Mouse (Mus musculus): ENCODE results near the gene Atp6v0c.

Atp6v0c gene

DNA sequence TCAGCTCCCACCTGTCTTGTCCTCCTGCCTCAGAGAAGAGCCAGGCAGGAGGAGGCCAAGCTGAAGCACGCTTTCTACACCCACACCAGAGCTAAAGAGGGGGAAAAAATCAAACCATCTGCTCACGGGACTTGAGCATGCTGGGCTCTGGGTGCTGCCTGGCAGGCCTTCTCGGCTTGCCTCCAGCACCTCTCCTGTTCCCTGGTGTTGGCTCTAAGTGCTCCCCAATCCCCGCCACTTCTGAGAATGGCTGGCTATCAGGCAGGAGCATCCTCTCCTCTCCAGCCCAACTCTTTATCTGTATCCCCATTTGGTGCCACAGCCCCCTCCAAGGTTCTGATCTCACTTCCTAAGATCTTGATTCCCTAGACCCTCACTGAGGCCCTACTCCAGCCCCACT is 29.8 kb upstream of the Atp6v0c start:
- DNase-seq (ENCODE audit: low read depth): no peak

DNA sequence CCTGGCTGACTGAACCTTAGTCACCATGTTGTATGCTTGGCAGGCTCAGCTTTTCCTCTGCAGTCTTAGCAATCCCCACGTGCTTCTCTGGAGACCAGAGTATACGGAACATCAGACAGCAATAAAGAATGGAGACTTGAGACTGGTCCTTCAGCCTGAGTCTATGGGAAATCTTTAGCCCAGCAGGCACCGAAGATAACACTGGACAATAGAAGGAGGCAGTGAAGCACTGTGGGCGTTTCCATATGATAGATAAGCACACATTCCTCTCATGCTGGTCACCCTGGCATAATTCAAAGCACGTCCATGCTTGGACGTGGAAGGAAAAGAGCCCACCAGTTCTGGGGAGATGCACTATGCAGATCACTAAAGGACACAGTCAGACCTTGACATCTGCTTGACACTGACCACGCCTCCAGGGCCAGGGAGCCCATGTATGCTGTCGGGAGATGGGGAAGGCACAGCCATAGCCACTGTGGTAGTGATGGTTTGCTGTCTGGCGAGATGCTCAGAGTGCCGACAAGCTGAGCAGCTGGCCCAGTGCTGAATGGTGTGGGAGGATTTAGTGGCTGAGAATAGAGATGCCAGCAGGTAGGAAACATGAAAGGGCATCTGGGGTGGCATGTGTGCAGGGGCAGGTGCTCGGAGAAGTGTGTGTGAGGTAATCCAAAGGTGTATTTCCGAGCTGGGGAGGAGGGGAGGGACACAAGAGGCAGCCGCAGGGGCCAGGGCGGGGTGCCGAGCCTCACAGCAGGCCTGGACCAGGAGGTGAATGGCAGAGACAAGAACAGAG is 27.7 kb upstream of the Atp6v0c start:
- no peak for DNase-seq (ENCODE audit: low read depth)

DNA sequence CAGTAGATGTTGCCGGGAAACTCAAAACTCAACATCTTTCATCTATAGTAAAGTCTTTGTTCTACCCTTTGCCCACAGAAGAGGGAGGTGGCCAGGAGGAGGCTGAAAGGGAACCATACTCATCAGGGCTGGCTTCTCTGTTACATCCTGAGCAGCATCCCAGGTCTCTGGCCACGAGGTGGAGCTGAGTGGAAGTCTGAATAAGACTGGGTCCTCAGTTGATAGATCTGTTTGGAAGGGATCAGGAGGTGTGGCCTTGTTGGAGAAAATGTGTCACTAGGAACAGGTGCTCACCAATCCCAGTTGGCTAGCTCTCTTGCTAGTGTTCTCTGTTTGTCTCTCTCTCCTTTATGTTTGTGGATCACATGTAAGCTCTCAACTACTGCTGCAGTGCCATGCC is 25.8 kb upstream of the Atp6v0c start:
- DNase-seq (ENCODE audit: low read depth): no peak

DNA sequence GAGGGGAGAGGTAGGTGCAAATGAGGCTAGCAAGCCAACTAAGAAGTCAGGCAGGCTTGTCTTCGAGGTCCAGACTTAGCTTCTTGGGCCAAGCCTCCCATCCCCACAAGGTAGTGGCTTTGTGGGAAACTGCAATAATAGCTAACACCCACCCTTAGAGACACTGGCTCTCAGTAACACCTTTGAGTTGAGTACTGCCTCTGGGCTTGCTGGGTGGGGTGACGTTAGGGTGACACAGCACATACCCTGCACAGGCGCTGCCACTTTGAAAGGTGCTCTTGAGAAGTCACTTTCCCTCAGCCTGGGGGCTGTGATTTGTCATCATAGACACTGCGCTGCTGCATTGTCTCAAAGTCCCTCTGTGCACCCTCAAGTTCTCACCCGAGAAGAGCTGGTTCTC is 24.3 kb upstream of the Atp6v0c start:
- no peak for DNase-seq (ENCODE audit: low read depth)

DNA sequence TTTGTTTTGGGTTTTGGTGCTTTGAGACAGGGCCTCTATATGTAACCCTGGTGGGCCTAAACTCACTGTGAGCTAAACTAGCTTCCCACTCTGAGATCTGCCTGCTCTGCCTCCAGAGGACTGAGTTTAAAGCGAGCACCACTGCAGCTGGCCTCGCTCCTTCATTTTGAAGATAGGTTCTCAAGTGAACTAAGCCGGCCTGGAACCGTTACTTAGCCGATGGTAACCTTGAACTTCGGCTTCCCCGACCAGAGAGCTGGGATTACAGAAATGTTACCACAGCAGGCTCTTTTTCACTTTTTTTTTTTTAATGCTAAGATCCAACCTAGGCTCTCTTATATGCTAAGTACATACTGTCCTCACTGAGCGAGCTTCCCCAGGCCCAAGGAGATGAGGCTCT is 23.8 kb upstream of the Atp6v0c start:
- DNase-seq (ENCODE audit: low read depth): no peak

DNA sequence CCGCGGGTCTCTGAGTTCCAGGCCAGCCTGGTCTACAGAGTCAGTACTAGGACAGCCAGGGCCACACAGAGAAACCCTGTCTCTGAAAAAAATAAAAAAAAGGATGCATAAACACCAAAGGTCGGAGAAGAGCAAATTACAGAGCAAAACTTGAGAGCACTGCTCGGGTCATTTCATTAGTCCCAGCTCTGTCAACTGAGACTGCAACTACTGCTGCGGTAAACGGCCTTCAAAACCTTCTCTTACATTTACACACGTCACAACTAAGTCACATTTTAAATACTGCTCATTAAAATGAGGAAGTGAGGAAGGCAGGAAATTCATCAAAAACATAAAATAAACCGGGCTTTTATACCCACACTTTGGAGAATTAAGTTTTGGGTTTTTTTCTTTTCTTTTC is 23.3 kb upstream of the Atp6v0c start:
- DNase-seq (ENCODE audit: low read depth): no peak

DNA sequence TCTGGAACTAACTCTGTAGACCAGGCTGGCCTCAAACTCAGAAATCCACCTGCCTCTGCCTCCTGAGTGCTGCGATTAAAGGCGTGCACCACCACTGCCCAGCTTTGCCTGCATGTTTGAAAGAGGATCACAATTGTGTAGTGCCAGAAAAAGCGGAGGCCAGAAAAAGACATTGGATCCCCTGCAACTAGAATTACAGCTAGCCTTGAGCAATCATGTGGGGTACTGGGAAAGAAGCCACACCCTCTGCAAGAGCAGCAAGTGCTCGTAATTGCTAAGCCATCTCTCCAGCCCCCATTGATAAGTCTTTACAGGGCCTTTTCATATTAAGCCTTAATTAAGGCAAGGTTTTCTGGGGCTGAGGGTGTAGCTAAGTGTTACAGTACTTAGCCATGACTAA is 22.0 kb upstream of the Atp6v0c start:
- no peak for DNase-seq (ENCODE audit: low read depth)

DNA sequence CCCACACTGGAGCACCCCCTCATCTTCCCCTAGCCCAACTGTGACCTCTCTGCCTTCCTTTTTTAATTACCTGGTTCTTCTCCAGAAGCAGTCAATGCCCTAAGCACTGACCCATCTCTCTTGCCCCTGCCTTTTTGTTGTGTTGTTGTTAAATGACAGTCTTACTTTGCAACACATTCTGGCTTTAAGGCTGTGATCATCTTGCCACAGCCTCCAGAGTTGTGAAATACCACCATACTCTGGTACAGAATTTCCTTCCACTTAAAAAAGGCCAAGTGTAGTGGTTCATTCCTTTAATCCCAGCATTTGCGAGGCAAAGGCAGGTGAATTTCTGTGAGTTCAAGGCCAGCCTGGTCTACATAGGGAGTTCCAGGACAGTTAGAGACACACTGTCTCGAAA is 21.4 kb upstream of the Atp6v0c start:
- DNase-seq (ENCODE audit: low read depth): no peak

DNA sequence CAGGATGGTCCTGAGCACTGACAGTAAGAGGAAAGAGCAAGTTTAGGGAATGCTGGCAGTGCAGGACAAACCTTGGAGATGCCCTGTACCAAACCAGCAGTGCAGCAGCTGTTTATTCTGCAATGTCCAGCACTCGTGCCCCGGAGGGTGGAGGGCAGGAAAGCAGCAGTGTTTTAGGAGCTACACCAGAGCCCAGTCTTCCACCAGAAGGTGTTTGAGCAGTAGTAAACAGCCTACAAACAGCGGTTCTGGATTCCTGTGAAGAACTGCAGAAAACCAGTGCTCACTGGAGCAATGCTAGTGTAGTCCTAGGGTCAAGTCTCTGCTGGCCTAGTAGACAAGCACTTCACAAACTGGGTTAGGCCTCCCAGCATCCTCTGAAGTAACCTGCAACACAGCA is 4.8 kb upstream of the Atp6v0c start:
- DNase-seq (ENCODE audit: low read depth): no peak

DNA sequence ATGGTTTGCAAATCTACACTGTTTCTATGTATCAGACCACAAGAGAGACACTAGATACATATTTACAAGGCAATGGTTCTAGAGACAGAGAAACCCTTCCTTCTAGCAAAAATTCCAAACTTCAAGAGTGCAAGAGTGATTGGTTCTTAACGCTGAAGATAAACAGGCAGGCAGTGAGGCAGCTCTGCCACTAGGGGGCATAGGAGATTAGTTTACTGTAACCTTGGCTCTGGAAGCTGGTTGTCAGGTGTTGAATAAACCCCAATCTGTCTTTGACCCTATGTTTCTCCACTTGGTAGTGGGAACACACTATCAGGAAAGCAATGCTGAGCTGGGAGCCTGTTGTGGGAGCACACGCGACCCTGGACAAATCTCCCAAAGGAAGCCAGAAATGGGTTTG is 3.9 kb upstream of the Atp6v0c start:
- peak; percentile 57 for DNase-seq (ENCODE audit: low read depth)

DNA sequence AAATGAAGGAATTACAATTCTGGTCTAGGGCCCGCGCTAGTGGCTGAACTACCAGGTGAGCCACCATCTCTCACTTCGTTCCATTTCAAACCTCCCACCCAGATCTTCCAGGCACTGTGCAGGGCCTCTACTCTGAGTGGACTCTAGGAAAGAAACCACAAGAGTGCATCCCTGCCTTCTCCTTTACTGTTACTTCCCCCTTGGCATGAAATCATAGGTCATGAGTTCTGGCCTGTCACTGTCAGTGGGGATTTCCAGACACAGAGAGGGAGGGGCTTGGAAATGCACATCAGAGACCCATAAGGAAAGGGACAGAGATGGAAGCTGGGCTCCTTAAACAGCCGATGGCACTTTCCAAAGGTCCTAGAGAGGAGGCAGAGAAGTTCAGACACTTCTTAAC is 2.2 kb upstream of the Atp6v0c start:
- DNase-seq (ENCODE audit: low read depth): no peak

DNA sequence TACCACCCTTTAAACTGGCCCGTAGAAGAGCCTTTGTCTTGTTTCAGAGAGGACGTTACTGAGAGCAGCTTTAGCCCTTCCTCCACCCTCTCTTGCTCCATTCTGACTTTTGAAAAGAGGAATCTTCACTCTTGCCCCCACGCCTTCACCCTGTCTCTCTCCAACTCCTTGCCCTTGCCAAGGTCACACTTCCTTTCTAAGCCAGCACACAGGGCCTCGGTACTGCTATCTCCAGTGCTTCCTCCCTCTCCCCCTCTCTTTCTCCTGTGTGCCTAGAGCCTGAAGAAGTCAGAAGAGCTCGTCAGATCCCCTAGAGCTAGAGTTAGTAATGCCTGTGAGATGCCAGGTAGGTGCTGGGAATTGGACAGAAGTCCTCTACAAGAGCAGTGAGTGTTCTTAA is 1.2 kb upstream of the Atp6v0c start:
- no peak for DNase-seq (ENCODE audit: low read depth)

DNA sequence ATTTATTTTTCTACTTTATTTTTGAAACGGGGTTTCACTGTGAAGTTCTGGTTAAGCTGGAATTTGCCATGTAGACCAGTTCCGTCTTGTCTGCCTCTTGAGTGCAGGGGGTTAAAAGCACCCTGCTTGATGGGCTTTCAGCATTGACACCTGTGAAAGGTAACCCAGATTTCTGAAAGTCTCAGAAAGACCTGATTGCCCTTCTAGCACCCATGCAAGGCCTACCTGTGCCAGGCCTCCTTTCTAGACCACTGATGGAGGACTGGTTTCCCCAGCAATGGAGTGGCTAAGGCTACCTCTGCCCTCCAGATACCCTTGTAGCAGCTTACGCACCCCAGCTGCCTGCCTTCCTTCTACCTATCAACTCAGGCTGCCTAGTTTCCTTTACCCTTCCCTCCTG is 623 bp upstream of the Atp6v0c start:
- no peak for DNase-seq (ENCODE audit: low read depth)

DNA sequence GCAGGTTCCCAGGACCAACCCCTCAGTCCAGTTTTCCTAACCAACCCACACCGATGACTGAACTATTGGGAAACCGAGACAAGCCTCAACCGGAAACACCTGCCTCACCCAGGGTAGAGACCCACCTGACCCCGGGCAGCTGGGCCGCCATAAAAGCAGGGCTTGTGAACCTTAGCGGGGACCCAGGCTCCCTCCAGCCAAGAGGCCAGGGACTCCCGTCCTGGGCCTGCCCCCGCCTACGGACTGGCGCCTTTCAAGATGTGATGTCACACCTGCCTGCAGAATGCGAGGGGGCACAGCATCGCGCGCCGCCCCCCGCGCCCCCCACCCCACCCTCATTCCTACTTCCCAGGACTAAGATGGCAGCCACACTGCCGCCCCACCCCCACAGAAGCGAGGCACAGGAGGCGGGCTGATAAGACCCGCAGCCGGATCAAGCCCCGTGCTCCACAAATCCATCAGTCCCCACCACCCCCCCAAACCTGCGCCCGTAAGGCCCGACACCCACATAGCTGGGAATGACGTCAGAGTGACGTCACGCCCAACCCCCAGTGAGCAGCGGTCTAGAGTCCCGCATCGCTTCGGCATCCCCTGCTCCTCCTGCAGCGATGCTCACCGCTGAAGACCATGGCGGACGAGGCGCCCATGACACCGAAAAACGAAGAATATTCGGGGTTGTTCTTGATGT is 768 bp downstream of the Atp6v0c start:
- DNase-seq (ENCODE audit: low read depth): peak; percentile 42

DNA sequence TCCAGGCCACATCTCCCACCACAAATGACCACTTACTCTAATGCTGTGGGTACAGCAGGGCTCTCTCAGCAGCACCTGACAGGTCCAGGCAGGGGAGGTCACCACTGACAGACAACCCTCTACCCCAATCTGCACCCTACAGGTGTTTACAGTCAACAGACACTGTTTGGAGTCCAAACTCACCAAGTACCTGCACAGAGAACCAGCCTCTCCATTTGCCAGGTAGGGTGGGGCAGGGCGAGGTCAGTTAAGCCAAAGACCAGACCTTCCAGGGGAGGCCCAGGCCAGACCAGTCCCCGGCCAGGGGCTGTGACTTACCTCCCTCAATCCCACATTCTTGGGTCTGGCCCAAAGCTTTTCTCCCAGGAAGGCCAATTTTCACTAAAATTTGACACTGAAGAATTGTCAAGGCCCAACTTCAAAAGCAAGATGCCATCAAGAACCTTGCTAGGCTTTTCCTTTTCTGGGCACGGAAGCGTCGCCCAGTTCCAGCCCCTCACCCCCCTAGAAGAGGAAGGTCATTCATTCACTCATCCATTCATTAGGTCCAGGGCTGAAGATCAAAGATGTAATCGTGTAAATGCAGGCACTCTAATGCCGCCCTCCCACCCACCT is 1.5 kb downstream of the Atp6v0c start:
- DNase-seq (ENCODE audit: low read depth): no peak

DNA sequence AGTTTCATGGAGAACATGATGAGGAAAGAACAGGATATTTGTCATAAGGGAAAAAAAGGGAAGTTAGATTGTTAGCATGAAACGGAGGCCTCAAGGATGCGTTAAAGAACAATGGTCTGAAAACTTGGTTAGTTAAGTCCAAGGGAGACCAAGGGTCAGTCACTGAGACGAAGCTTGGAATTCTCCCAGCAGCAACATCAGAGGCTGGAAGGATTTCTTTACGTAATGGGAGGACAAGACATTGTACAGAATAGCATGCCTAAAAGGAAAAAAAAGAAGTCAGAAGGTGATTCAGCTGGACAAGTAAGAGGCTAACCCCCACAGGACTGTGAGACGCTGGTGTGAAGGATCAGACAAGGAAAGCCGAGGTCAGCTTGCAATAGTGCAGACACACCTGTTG is 2.4 kb downstream of the Atp6v0c start:
- DNase-seq (ENCODE audit: low read depth): no peak

DNA sequence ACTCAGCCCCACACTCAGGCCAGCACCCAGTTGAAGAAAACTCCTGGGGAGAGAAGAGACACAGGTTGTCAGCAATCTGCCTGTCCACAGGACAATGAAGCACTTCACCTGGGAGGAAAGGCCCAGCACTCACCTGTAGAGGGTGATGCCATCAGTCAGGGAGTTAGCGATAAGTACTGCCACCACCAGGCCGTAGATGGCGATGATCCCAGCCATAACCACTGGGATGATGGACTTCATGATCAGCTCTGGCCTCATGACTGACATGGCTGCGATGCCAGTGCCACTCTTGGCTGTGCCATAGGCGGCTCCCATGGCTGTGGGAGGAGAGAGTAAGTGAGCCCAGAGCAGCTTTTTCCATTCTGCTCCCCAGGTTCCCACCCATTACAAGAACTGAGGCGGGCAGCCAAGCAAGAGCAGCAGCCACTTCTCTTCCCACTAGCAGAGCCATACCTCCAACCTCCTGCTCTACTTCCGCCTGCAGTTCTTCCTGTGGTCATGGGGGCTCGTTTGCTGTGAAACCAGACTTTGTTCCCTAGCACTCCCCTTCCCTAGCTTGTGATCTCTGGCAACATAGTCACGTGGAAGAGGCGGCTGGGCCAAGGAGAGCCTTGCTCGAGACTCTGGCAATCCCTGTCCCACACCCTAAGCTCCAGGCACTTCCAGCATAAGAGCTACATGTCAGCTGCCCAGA is 4.8 kb downstream of the Atp6v0c start:
- no peak for DNase-seq (ENCODE audit: low read depth)

DNA sequence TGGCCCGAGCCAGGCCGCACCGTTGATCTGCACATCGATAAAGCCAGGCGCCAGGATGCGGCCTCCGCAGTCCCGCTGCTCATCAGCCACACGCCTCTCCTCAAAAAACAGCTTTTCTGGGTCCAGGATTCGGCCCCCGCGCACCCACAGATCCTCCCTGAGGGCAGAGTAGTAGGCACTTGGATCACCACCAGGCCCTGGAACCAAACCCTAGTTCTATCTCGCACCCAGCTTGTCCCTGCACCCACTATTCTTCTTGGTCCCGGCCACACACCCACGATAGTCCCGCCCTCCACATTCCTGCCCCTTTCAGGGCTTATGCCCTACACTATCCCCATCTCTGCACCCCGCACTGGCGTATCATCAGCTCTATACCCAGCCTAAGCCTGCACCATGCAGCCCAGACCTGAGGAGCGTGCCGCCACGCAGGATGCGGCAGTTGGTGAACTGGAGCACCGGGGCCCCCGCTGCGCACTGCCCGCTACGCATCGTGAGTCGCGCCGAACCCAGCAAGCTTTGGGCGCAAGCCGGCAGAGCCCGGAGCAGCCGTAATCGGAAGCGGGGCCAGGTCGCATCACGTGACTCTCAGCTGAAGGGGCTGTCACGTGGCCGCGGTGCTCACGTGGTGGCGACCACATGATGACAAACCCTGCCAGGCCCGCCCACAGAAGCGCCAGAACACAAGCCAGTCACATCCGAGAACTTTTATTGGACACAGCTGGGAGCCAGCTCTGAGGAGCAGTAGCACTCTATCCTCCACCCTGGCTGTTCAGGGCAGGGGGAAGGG is 6.1 kb downstream of the Atp6v0c start, which contains the start of gene Amdhd2:
Gene Amdhd2 (minus strand): TSS at position 591 of the 787 bp plus-strand sequence.
- DNase-seq (ENCODE audit: low read depth): peak; percentile 87

DNA sequence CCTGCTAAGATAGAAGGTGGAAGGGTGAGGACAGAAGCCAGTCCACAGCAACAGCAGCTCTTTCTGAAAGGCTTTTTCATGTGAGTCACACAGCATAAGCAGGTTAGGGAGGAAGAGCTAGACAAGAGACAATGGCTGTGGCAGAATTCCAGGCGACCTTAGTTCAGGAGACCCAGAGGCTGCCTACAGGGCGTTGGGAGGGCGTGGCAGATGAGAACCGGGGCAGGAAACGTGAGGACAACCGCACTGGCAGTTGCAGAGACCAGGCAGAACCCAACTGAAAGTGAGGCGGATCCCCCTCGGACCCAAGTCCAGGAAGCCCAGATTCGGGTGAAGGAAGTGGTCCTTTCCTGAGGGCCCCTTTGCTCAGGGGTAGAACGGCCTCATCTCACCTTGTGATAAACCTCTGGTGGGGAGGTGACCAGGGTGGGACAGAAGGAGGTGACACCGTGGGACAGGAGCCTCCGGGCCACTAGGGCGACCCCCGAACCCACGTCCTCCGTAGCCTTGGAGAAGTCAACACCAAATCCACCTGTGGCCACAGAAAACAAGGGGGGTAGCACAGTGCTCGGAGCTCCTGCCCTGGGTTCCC is 6.8 kb downstream of the Atp6v0c start:
- no peak for DNase-seq (ENCODE audit: low read depth)

DNA sequence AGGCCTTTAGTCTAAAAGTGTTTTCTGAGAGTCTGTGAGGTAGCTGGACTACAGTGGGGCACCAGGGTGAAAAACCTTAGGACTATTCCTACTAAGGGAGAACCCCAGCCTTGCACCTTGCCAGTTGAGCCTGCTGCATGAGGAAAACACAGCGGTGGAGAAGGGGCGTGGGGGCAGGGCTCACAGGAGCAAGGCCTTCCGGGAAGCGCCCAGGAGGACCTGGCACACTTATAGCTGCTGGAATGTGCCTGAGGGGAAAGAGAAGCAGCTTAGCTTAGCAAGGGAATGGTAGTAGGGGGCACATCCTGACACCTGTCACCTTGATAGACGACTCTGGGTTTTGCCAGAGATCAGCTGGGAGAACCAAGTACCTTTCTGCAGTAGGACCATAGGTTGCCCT is 8.0 kb downstream of the Atp6v0c start:
- no peak for DNase-seq (ENCODE audit: low read depth)

DNA sequence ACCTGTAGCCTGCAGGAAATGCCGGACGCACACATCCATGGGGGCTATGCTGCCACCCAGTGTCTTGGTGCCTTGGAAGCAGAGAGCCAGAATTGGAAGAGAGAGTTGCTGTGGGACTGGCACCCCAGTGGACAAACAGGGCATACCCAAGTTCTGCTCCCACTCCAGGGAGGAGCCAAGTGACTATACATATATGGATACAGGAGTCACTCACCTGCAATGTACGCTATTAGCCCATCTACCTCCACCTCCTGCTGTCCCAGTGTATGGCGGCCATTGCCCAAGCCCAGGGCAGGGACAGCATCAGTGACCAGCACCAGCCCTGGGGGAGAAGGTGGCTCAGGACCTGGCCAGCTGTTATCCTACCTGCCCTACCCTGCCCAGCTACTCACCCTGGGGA is 12.0 kb downstream of the Atp6v0c start:
- DNase-seq (ENCODE audit: low read depth): no peak

DNA sequence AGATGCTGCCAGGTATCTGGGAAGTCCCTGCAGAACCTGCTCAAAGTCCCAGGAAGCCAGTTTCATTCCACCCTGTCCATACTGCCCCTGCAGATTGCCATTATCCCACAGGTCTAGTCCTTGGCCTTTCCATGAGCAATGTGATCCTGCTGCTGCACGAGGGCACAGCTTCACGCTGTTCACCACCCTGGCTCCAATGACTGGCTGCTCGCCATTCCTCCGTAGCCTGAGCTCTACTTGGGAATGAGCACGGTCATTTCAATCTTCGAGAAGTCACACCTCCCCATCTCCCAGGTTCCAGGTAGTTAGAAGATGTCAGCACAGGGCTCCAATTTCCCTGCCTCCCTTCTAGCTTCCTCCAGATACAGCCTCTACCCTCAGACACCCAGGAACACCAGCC is 12.4 kb downstream of the Atp6v0c start:
- no peak for DNase-seq (ENCODE audit: low read depth)
